Mouse (Mus musculus): ENCODE data around the gene Trim67. TPM values are rescaled to one million over a fixed set of nuclear protein-coding genes. Genes with fewer than 3 reads are reported as not detected.
"Not testable (repeated sequence)": the region's sequence is repeated elsewhere in the genome, so short reads cannot be mapped to it uniquely, and the experiment has no call there.

Gene Trim67
- total RNA-seq, 4 experiments from 2014 or later, result 0.19 to 0.36 TPM; not detected in 2

- no peak for DNase-seq (ENCODE audit: low spot score in 2 of 2)
Measured at GRCm38 (mm10) chr8:124831531-124831930, 38.6 kb downstream of the Trim67 start.

- no peak for DNase-seq (ENCODE audit: low spot score in 2 of 2)
Measured at GRCm38 (mm10) chr8:124831941-124832340, 39.0 kb downstream of the Trim67 start.

- DNase-seq (ENCODE audit: low spot score in 2 of 2), result no peak
Measured at GRCm38 (mm10) chr8:124833430-124834205, 40.7 kb downstream of the Trim67 start.

- no peak for DNase-seq (ENCODE audit: low spot score in 2 of 2)
Measured at GRCm38 (mm10) chr8:124835848-124836247, 43.0 kb downstream of the Trim67 start.

GRCm38 (mm10) chr8:124836273-124836672 is 43.4 kb downstream of the Trim67 start:
- no peak for DNase-seq (ENCODE audit: low spot score in 2 of 2)

GRCm38 (mm10) chr8:124836907-124837306 is 44.0 kb downstream of the Trim67 start:
- no peak for DNase-seq (ENCODE audit: low spot score in 2 of 2)

- DNase-seq (ENCODE audit: low spot score in 2 of 2), result no peak
Measured at GRCm38 (mm10) chr8:124837956-124838355, 45.1 kb downstream of the Trim67 start.

GRCm38 (mm10) chr8:124839371-124839770 is 46.5 kb downstream of the Trim67 start:
- no peak for DNase-seq (ENCODE audit: low spot score in 2 of 2)

GRCm38 (mm10) chr8:124840900-124841299 is 48.0 kb downstream of the Trim67 start:
- DNase-seq (ENCODE audit: low spot score in 2 of 2), result no peak

GRCm38 (mm10) chr8:124841775-124842174 is 48.9 kb downstream of the Trim67 start:
- DNase-seq (ENCODE audit: low spot score in 2 of 2), result no peak

GRCm38 (mm10) chr8:124842929-124843328 is 50.0 kb downstream of the Trim67 start:
- not testable (repeated sequence) for DNase-seq (ENCODE audit: low spot score in 2 of 2)

GRCm38 (mm10) chr8:124845131-124845530 is 52.2 kb downstream of the Trim67 start:
- DNase-seq (ENCODE audit: low spot score in 2 of 2), result no peak

GRCm38 (mm10) chr8:124845573-124845972 is 52.7 kb downstream of the Trim67 start:
- no peak for DNase-seq (ENCODE audit: low spot score in 2 of 2)

GRCm38 (mm10) chr8:124853511-124853910 is 60.6 kb downstream of the Trim67 start:
- no peak for DNase-seq (ENCODE audit: low spot score in 2 of 2)

- DNase-seq (ENCODE audit: low spot score in 2 of 2), result no peak
Measured at GRCm38 (mm10) chr8:124859466-124859865, 66.6 kb downstream of the Trim67 start.

- no peak for DNase-seq (ENCODE audit: low spot score in 2 of 2)
Measured at GRCm38 (mm10) chr8:124860188-124860587, 67.3 kb downstream of the Trim67 start.

GRCm38 (mm10) chr8:124862321-124863162 is 69.7 kb downstream of the Trim67 start, which contains the start of the genes Gnpat and 2810004N23Rik:
Gene Gnpat (plus strand): TSS chr8:124863033.
Gene 2810004N23Rik (minus strand): TSS chr8:124863120.
- DNase-seq (ENCODE audit: low spot score in 2 of 2), result peak; percentile 86 to 89

GRCm38 (mm10) chr8:124863163-124863677 is 70.3 kb downstream of the Trim67 start:
- no peak for DNase-seq (ENCODE audit: low spot score in 2 of 2)

- no peak for DNase-seq (ENCODE audit: low spot score in 2 of 2)
Measured at GRCm38 (mm10) chr8:124863729-124864128, 70.8 kb downstream of the Trim67 start.

- DNase-seq (ENCODE audit: low spot score in 2 of 2), result no peak
Measured at GRCm38 (mm10) chr8:124866669-124867068, 73.8 kb downstream of the Trim67 start.

GRCm38 (mm10) chr8:124867126-124867525 is 74.2 kb downstream of the Trim67 start:
- DNase-seq (ENCODE audit: low spot score in 2 of 2), result no peak

GRCm38 (mm10) chr8:124869708-124870107 is 76.8 kb downstream of the Trim67 start:
- peak in 1 of 2 experiments; percentile 48 for DNase-seq (ENCODE audit: low spot score in 2 of 2)

All from gastrocnemius, adult 8-10 months (tissue).